Mouse (Mus musculus) embryonic facial prominence, embryonic 14.5 days (tissue): Measurements from ENCODE around the gene Gtf2h4. TPM values are rescaled to one million over a fixed set of nuclear protein-coding genes. Genes with fewer than 3 reads are reported as not detected.

ENCODE experiments used
- ATAC-seq: fragments of 200-750 bp; cut with Nextera tagmentation; 2 replicates; pipeline ENCODE4 v1.8.0; 2017; ENCODE audit warnings: low read depth, moderate number of reproducible peaks, moderate TSS enrichment
- DNase-seq: peaks from one replicate; pipeline ENCODE4 v3.0.0-alpha.2; 2015; ENCODE audit warnings: low spot score
- H3K27ac ChIP-seq: fragments of 300-500 bp; sonication (generic); replicated peaks from 2 replicates; pipeline ENCODE4 v1.5.1; 2014; ENCODE audit warnings: low read depth, mild to moderate bottlenecking, low read length, moderate library complexity
- H3K27me3 ChIP-seq: fragments of 300-500 bp; sonication (generic); replicated peaks from 2 replicates; pipeline ENCODE4 v1.6.1; 2014; ENCODE audit warnings: low read length; ENCODE audit not compliant: control insufficient read depth, insufficient read depth
- H3K36me3 ChIP-seq: fragments of 300-500 bp; sonication (generic); 2 replicates; pipeline ENCODE4 v1.6.1; 2014; ENCODE audit warnings: low read length, mixed read lengths; ENCODE audit not compliant: control insufficient read depth, insufficient read depth
- H3K4me1 ChIP-seq: fragments of 300-500 bp; sonication (generic); 2 replicates; pipeline ENCODE4 v1.6.1; 2014; ENCODE audit warnings: antibody characterized with exemption, low read length; ENCODE audit not compliant: control insufficient read depth, insufficient read depth
- H3K4me2 ChIP-seq: fragments of 300-500 bp; sonication (generic); 2 replicates; pipeline ENCODE4 v1.6.1; 2014; ENCODE audit warnings: low read depth, mild to moderate bottlenecking, low read length, moderate library complexity, mixed read lengths
- H3K4me3 ChIP-seq: fragments of 300-500 bp; sonication (generic); 2 replicates; pipeline ENCODE4 v1.5.1; 2014; ENCODE audit warnings: low read depth, mild to moderate bottlenecking, low read length
- H3K9ac ChIP-seq: fragments of 300-500 bp; sonication (generic); 2 replicates; pipeline ENCODE4 v1.6.1; 2014; ENCODE audit warnings: low read depth, mild to moderate bottlenecking, low read length, moderate library complexity, mixed read lengths
- H3K9me3 ChIP-seq: fragments of 300-500 bp; sonication (generic); 2 replicates; pipeline ENCODE4 v1.6.1; 2016; ENCODE audit warnings: low read length; ENCODE audit not compliant: control insufficient read depth
- WGBS: fragments of 180-500 bp; shearing (Covaris S2); extraction: QIAGEN DNeasy Blood & Tissue Kit; methylation state at CpG from one replicate; pipeline ENCODE4 v1.1.7; 2014; 5-methylcytosine and 5-hydroxymethylcytosine counted together
- polyA plus RNA-seq: library from polyadenylated mRNA; unstranded; fragments of >200 nt; fragmentation: Nextera tagmentation; extraction: Ambion mirVana; gene quantifications from 2 replicates; pipeline ENCODE4 v1.2.1, GENCODE M21; 2014

The Gtf2h4 gene
- polyA plus RNA-seq, 1 experiment from 2014 or later, result 35.3 TPM

DNA sequence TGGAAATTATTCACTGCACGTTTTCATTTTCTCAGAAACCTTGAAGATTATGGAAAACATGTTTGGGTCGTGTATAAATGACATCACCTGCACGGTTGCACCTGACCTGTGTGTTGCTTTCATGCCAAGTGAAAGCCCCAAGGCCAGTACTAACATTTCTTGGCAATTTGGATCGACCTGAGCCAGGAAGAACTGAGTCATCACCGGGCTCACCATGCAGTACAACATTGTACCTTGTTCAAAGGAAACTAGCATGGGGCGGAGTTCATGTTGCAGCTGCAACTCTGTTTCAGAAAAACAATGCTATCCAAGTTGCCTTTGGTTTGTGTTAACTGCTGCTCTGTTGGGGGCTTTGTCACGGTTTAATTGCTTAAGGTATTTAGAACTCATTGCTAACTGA, 34.4 kb upstream of the Gtf2h4 start:
- no peaks in the 10 kb centered on the region for H3K9me3 ChIP-seq
- no peaks in the 10 kb centered on the region for H3K27me3 ChIP-seq
- no peak overlapping the region for H3K4me2 ChIP-seq
- H3K27ac ChIP-seq, result peak overlapping the region; percentile 55
- WGBS, result 57% methylated on average over 7 of the region's 7 CpGs
- ATAC-seq (peak; percentile 17; the same call in 1 of the 2 replicates), DNase-seq (peak; percentile 78)
- peaks cover 41% of the 10 kb centered on the region for H3K4me1 ChIP-seq
- no peaks in the 10 kb centered on the region for H3K36me3 ChIP-seq
- H3K9ac ChIP-seq, result no peak overlapping the region
- H3K4me3 ChIP-seq, result no peak overlapping the region

- peaks cover 45% of the 10 kb centered on the region for H3K4me1 ChIP-seq
- no peak overlapping the region for H3K4me3 ChIP-seq
- ATAC-seq (no peak), DNase-seq (peak; percentile 27)
- no peaks in the 10 kb centered on the region for H3K9me3 ChIP-seq
- no peak overlapping the region for H3K9ac ChIP-seq
- no peaks in the 10 kb centered on the region for H3K36me3 ChIP-seq
- no peak overlapping the region for H3K27ac ChIP-seq
- WGBS, result 32% methylated on average over 4 of the region's 4 CpGs
- no peak overlapping the region for H3K4me2 ChIP-seq
- H3K27me3 ChIP-seq, result no peaks in the 10 kb centered on the region
Measured at GRCm38 (mm10) chr17:35705836-35706235, 32.3 kb upstream of the Gtf2h4 start.

DNA sequence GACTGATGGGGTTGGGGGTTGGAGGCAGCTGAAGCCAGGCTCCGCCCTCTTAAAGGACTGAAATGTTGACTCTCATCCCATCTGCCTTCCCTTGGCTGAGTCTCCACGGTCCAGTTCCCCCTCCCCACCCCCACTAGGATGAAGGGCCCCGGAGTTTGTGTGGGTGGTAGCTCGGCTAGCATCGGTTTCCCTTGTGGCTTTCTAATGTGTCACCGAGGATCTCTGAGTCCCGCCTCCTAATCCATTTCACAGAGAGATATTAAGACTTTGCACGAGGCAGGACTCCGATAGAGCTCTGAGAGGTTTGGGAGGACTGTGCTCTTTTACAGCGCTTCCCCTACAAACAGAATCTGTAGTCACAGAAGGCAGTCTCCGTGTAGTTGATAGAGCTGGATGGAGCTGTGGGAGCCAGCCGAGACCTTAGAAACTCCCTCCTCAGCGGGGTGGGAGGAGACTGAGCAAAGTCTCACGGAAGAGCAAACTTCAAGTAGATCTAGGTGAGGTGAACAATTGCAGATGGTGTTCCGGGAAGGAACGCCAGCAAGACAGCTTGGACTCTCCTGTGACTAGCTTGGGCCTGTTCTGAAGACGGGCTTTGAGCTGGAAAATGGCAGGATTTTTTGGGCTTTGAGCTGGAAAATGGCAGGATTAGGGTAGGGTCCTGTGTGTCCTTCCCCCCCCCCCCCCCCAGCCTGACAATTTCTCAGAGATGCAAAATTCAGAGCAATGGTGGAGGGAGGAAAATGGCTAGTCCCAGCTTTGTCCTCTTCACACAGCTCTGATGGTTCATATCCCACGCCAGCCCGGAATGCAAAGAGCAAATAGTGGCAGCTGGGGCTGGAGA, 31.3 kb upstream of the Gtf2h4 start, which contains the start of gene Ddr1:
Ddr1 (minus strand) TSS at position 1 of the 844 bp plus-strand sequence.
- peaks cover 40% of the 10 kb centered on the region for H3K4me1 ChIP-seq
- ATAC-seq (peak; percentile 12; the same call in 1 of the 2 replicates), DNase-seq (peak; percentile 88)
- H3K9me3 ChIP-seq, result no peaks in the 10 kb centered on the region
- peak within 1 kb of the TSS; percentile 35 for H3K4me3 ChIP-seq
- H3K27ac ChIP-seq, result peak within 1 kb of the TSS; percentile 88
- H3K27me3 ChIP-seq, result no peaks in the 10 kb centered on the region
- peak within 1 kb of the TSS; percentile 62 for H3K9ac ChIP-seq
- 9% methylated on average over 19 of the region's 19 CpGs for WGBS
- peak within 1 kb of the TSS; percentile 56 for H3K4me2 ChIP-seq
- no peaks in the 10 kb centered on the region for H3K36me3 ChIP-seq

DNA sequence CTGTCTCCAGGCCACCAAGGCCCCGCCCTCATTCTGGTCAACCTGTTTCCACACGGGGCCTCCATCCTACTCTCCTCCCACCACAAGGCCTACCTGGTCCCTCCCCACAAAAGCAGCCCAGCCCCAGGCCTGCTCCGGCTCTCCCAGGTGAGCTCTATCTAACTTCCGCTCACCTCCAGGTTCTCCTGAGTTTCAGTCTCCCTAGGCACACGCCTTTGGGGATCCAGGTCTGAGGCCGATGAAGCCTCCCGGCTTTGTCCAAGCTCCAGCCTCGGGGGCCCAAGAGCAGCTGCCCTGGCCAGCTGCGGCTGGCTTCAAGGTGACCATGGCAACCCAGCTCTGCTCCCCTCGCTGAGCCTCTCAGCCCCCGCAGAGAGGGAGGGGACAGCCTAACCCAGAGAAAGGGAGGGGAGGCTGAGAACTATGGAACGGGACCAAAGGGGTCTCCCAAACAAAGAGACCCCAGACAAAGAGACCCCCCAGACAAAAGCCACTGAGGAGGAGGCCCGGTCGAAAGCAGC, 30.3 kb upstream of the Gtf2h4 start:
- WGBS, result 6% methylated on average over 11 of the region's 14 CpGs
- ATAC-seq (peak; percentile 24; the same call in 1 of the 2 replicates), DNase-seq (peak; percentile 89)
- H3K36me3 ChIP-seq, result no peaks in the 10 kb centered on the region
- H3K4me2 ChIP-seq, result peak overlapping the region; percentile 56
- peak overlapping the region; percentile 62 for H3K9ac ChIP-seq
- peak overlapping the region; percentile 35 for H3K4me3 ChIP-seq
- H3K27ac ChIP-seq, result peak overlapping the region; percentile 88
- no peaks in the 10 kb centered on the region for H3K9me3 ChIP-seq
- no peaks in the 10 kb centered on the region for H3K27me3 ChIP-seq
- peaks cover 49% of the 10 kb centered on the region for H3K4me1 ChIP-seq

DNA sequence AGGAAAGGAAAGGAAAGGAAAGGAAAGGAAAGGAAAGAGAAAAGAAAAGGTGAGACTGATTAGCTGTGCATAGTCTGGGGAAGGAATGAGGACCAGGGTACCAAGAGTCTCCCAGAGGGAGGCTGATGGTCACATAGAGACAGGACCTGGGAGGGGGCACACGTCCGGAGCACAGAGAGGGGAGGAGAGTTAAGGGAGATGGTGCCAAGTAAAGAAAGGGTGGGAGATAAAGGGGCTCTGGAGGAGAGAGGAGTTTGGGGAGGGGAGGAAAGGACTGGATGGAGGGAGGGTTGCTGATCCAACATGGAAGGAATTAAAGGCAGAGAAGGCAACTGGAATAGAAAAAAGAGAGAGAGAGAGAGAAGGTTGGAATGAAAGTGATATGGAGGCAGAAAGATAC, 29.5 kb upstream of the Gtf2h4 start:
- Histone ChIP-seq H3K4me3 (peak overlapping the region; percentile 53), H3K4me2 (peak overlapping the region; percentile 63), H3K27ac (peak overlapping the region; percentile 95), H3K36me3 (no peaks in the 10 kb centered on the region), H3K9ac (peak overlapping the region; percentile 51), H3K4me1 (peaks cover 54% of the 10 kb centered on the region), H3K9me3 (no peaks in the 10 kb centered on the region), H3K27me3 (no peaks in the 10 kb centered on the region)
- ATAC-seq (no peak), DNase-seq (no peak)
- WGBS, result 15% methylated on average over 2 of the region's 2 CpGs

GRCm38 (mm10) chr17:35702605-35703004, 29.1 kb upstream of the Gtf2h4 start:
- Histone ChIP-seq H3K9ac (peak overlapping the region; percentile 80), H3K4me1 (peaks cover 58% of the 10 kb centered on the region)
- DNase-seq, result peak; percentile 44

GRCm38 (mm10) chr17:35701978-35702461, 28.5 kb upstream of the Gtf2h4 start:
- WGBS, result 4% methylated on average over 16 of the region's 16 CpGs
- Histone ChIP-seq H3K4me2 (peak overlapping the region; percentile 63), H3K27me3 (no peaks in the 10 kb centered on the region), H3K27ac (peak overlapping the region; percentile 95), H3K36me3 (no peaks in the 10 kb centered on the region), H3K4me3 (peak overlapping the region; percentile 53), H3K4me1 (peaks cover 64% of the 10 kb centered on the region), H3K9ac (peak overlapping the region; percentile 80), H3K9me3 (no peaks in the 10 kb centered on the region)
- DNase-seq, result peak; percentile 85
- no peak for ATAC-seq

More at GRCm38 (mm10) chr17:35702605-35703004, 29.1 kb upstream of the Gtf2h4 start:
- ATAC-seq, result no peak
- 18% methylated on average over 4 of the region's 4 CpGs for WGBS
- H3K9me3 ChIP-seq, result no peaks in the 10 kb centered on the region
- no peaks in the 10 kb centered on the region for H3K27me3 ChIP-seq
- H3K27ac ChIP-seq, result peak overlapping the region; percentile 95
- no peaks in the 10 kb centered on the region for H3K36me3 ChIP-seq
- peak overlapping the region; percentile 63 for H3K4me2 ChIP-seq
- peak overlapping the region; percentile 53 for H3K4me3 ChIP-seq

DNA sequence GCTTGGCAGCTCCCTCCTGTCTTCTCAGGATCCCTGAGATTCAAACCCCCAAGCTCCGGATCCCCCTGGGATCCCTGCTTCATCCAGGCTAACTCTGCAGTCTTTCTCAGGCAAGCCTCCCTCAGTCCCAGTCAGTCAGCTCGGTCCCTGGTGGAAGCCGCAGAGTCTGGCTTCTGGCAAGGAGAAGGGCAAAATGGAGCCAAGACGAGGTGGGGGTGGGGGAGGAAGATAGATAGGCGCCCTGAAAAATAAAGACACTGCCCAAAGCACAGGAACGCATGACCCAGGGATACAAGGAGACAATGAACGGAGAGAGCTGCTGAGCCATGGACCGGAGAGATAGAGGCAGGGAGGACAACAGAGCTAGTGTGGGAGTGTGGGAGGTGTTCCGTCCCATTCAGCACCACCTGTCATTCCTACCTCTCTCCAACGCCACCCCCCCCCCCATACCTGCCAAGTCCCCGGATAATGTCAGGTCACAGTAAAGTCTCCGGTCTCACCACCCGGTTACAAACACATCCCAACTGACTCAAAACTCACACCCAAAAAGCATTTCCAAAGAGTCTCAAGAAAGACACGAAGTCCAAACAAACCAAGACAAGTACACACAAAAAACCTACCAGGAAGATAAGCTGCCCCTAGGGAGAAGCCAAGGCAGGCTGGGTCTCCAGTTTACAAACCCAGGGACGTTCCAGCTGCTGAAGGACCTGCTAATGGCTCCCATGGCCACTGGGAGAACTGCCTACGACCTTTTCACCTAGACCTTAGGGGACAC, 27.9 kb upstream of the Gtf2h4 start:
- peak overlapping the region; percentile 95 for H3K27ac ChIP-seq
- peak overlapping the region; percentile 80 for H3K9ac ChIP-seq
- H3K4me1 ChIP-seq, result peaks cover 68% of the 10 kb centered on the region
- 3% methylated on average over 16 of the region's 16 CpGs for WGBS
- peak; percentile 63 for DNase-seq
- peak overlapping the region; percentile 53 for H3K4me3 ChIP-seq
- peak overlapping the region; percentile 63 for H3K4me2 ChIP-seq
- H3K36me3 ChIP-seq, result no peaks in the 10 kb centered on the region
- H3K27me3 ChIP-seq, result no peaks in the 10 kb centered on the region
- ATAC-seq, result no peak
- no peaks in the 10 kb centered on the region for H3K9me3 ChIP-seq
